Mouse (Mus musculus): ENCODE results near the gene Cep170b.

DNA sequence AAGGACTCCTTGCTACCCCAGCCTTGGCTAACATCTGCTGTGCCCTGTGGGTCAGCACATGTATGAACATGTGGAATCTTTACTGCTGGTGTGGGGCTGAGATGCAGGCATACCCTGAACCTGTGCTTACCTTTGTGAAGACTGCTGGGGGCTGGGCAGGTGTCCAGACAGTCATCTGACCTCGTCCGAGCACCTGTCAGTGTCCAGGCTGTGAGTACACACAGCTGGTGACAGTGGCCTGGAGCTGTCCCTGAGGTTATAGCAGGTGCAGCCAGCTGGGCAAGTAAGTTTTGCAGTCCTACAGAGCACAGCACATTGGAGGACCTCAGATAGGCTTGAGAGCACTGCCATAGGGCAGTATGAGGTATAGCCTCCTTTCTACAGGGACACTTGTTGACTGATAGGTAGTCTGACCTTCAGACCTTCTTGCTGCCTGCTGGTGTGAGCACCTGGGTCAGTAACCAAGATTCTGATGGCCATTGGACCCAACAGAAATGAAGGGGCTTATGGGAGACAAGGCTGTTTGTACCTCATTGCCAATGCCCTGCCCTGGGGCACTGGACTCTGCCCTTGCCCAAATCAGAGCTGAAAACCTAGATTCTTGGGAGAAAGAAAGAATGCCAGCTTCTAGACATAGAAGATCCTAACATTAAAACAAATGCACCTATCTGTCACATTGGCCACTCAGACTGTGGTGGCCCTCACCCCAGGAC, 14.0 kb downstream of the Cep170b start:
- TF ChIP-seq CTCF (IDR thresholded peaks at IDR 0.05; ENCODE audit: control insufficient read depth, insufficient read depth, insufficient replicate concordance, low read depth, low read length) (no peak), POLR2A (IDR thresholded peaks at IDR 0.05; ENCODE audit: control insufficient read depth, low read depth, low read length) (no peak)

Measured in testis, adult 2 months (tissue).